Mouse (Mus musculus): ENCODE measurements around the gene Ptch2. TPM values are rescaled to one million over a fixed set of nuclear protein-coding genes. Genes with fewer than 3 reads are reported as not detected.
A peak's percentile ranks its signal among the peaks of the same experiment; 100 is the strongest.

Ptch2 gene
- total and polyA plus RNA-seq, 3 experiments = 0.38 TPM; not detected in 2

DNA sequence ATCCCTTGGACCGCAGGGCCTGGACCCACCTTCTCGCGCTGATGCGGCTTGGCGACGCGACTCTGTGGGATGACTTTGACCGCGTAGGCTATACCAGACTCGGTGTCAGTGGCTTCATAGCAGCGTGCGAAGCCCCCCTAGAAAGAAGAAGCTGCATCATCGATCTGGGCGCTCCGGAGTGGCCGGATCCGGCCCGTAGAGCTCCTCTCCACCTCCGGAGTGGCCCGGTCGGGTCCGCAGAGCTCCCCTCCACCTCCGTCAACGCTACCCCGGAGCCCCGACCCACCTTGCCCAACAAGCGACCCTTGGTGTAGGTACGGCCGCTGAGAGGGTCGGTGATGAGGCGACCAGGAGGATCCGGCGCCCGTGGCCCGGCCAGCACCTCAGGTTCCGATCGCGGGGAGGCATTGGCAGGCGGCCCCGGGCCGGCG, 37.5 kb downstream of the Ptch2 start:
- Histone ChIP-seq H3K4me1 (ENCODE audit: insufficient read depth, low read depth, low read length) (peaks cover 68% of the 10 kb centered on the region), H3K9me3 (replicated peaks) (no peaks in the 10 kb centered on the region), H3K36me3 (replicated peaks) (peaks cover 41% of the 10 kb centered on the region), H3K4me3 (ENCODE audit: low read depth, low read length) (peak overlapping the region; percentile 83), H3K27me3 (ENCODE audit: insufficient read depth, low read length) (peaks cover 11% of the 10 kb centered on the region; the same call in 1 of the 2 replicates)
- ATAC-seq (ENCODE audit: extremely low read depth, insufficient number of reproducible peaks, low FRiP score, poor library complexity, severe bottlenecking) = no peak
- no peak for TF ChIP-seq TAL1 (conservative IDR thresholded peaks at IDR 0.05; ENCODE audit: low read depth, low read length)
- TF ChIP-seq CTCF (IDR thresholded peaks at IDR 0.05; ENCODE audit: low read depth, low read length) = no peak
- no peak for TF ChIP-seq POLR2AphosphoS5 (IDR thresholded peaks at IDR 0.05; ENCODE audit: insufficient replicate concordance, low read depth, low read length)
- TF ChIP-seq GATA1 (IDR thresholded peaks at IDR 0.05; ENCODE audit: borderline replicate concordance, low read length) = no peak
- TF ChIP-seq GATA2 (IDR thresholded peaks at IDR 0.05; ENCODE audit: borderline replicate concordance, low read depth, low read length) = no peak
- DNase-seq (ENCODE audit: low spot score) = no peak

DNA sequence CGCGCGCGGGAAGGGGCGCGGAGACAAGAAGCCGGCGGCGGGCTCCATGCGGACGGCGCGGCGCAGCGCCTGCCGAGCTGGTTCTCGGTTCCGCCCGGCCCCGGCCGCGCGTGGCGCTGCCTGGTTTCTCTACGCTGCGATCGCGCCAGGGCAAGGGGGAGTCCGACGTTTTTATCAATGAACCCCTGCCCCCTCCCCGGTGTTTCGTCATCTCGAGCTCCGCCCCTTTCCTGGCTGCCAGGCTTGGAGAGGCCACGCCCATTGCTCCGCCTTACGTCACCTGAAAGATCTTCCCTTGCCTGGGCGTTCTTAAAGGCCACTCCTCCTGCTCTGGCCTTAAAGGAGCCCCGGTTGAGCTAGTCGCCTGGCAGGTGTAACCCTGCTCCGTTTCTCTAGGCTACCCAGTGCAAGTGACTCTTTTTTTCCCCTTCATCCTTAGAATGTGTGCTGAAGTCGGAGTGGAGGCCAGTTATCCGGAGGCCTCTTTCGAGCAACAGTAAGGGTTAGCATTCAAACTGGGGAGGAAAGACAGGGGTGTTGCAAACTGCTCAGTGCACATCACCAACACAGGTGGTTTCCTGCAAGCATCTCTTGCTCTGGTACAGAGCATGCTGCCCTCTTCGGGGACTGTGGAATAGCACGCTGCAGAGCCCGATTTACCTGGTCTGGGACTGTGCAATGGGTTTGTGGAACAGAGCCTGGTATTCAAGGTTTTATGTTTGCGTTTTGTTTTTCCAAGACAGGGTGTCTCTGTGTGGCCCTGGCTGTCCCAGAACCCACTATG, 38.1 kb downstream of the Ptch2 start, which contains the start of gene Plk3:
Gene Plk3 (minus strand): TSS at position 147 of the 784 bp plus-strand sequence.
- DNase-seq (ENCODE audit: low spot score) = peak; percentile 93
- H3K4me1 ChIP-seq (ENCODE audit: insufficient read depth, low read depth, low read length) = peaks cover 68% of the 10 kb centered on the region

GRCm38 (mm10) chr4:117134601-117134995, 38.7 kb downstream of the Ptch2 start:
- TF ChIP-seq GATA1 (IDR thresholded peaks at IDR 0.05; ENCODE audit: borderline replicate concordance, low read length) = no peak
- TF ChIP-seq CTCF (IDR thresholded peaks at IDR 0.05; ENCODE audit: low read depth, low read length) = no peak
- TF ChIP-seq TAL1 (conservative IDR thresholded peaks at IDR 0.05; ENCODE audit: low read depth, low read length) = no peak
- TF ChIP-seq POLR2AphosphoS5 (IDR thresholded peaks at IDR 0.05; ENCODE audit: insufficient replicate concordance, low read depth, low read length) = no peak
- no peak for TF ChIP-seq GATA2 (IDR thresholded peaks at IDR 0.05; ENCODE audit: borderline replicate concordance, low read depth, low read length)
- H3K4me3 ChIP-seq (ENCODE audit: low read depth, low read length) = no peak overlapping the region; the same call in 1 of the 2 replicates
- no peaks in the 10 kb centered on the region for H3K9me3 ChIP-seq (replicated peaks)
- H3K36me3 ChIP-seq (replicated peaks) = peaks cover 30% of the 10 kb centered on the region
- DNase-seq (ENCODE audit: low spot score) = no peak
- peaks cover 11% of the 10 kb centered on the region; the same call in 1 of the 2 replicates for H3K27me3 ChIP-seq (ENCODE audit: insufficient read depth, low read length)
- ATAC-seq (ENCODE audit: extremely low read depth, insufficient number of reproducible peaks, low FRiP score, poor library complexity, severe bottlenecking) = no peak
- peaks cover 71% of the 10 kb centered on the region for H3K4me1 ChIP-seq (ENCODE audit: insufficient read depth, low read depth, low read length)

More for the DNA sequence above, 38.1 kb downstream of the Ptch2 start, which contains the start of gene Plk3:
- H3K4me3 ChIP-seq (ENCODE audit: low read depth, low read length) = peak within 1 kb of the TSS; percentile 83
- ATAC-seq (ENCODE audit: extremely low read depth, insufficient number of reproducible peaks, low FRiP score, poor library complexity, severe bottlenecking) = peak; percentile 80
- peaks cover 35% of the 10 kb centered on the region for H3K36me3 ChIP-seq (replicated peaks)
- no peak for TF ChIP-seq TAL1 (conservative IDR thresholded peaks at IDR 0.05; ENCODE audit: low read depth, low read length)
- TF ChIP-seq GATA2 (IDR thresholded peaks at IDR 0.05; ENCODE audit: borderline replicate concordance, low read depth, low read length) = no peak
- no peaks in the 10 kb centered on the region for H3K9me3 ChIP-seq (replicated peaks)
- H3K27me3 ChIP-seq (ENCODE audit: insufficient read depth, low read length) = peaks cover 11% of the 10 kb centered on the region; the same call in 1 of the 2 replicates

DNA sequence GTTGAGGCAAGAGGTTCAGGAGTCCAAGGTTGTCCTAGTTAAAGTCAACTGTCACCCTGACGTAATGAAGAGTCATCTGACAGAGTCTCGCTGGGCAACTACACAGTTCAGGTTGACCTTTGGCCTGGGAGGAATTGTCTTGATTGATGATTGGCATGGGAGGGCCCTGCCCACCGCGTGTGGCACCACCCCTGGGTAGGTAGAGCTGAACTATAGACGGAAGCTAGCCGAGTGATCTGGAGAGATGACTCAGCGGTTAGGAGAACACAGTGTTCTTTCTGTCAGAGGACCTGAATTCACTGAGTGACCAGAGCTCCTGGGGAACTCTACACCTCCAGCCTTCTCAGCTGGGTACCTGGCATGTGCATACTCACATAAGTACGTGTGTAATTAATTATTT, 40.2 kb downstream of the Ptch2 start:
- TF ChIP-seq CTCF (IDR thresholded peaks at IDR 0.05; ENCODE audit: low read depth, low read length) (no peak), TAL1 (conservative IDR thresholded peaks at IDR 0.05; ENCODE audit: low read depth, low read length) (no peak), GATA1 (IDR thresholded peaks at IDR 0.05; ENCODE audit: borderline replicate concordance, low read length) (no peak), POLR2AphosphoS5 (IDR thresholded peaks at IDR 0.05; ENCODE audit: insufficient replicate concordance, low read depth, low read length) (no peak), GATA2 (IDR thresholded peaks at IDR 0.05; ENCODE audit: borderline replicate concordance, low read depth, low read length) (no peak)
- ATAC-seq (ENCODE audit: extremely low read depth, insufficient number of reproducible peaks, low FRiP score, poor library complexity, severe bottlenecking) (peak; percentile 68), DNase-seq (ENCODE audit: low spot score) (peak; percentile 66)
- Histone ChIP-seq H3K36me3 (replicated peaks) (peaks cover 15% of the 10 kb centered on the region), H3K4me1 (ENCODE audit: insufficient read depth, low read depth, low read length) (peaks cover 71% of the 10 kb centered on the region), H3K4me3 (ENCODE audit: low read depth, low read length) (peak overlapping the region; percentile 7; the same call in 1 of the 2 replicates), H3K27me3 (ENCODE audit: insufficient read depth, low read length) (peaks cover 13% of the 10 kb centered on the region; the same call in 1 of the 2 replicates), H3K9me3 (replicated peaks) (no peaks in the 10 kb centered on the region)

DNA sequence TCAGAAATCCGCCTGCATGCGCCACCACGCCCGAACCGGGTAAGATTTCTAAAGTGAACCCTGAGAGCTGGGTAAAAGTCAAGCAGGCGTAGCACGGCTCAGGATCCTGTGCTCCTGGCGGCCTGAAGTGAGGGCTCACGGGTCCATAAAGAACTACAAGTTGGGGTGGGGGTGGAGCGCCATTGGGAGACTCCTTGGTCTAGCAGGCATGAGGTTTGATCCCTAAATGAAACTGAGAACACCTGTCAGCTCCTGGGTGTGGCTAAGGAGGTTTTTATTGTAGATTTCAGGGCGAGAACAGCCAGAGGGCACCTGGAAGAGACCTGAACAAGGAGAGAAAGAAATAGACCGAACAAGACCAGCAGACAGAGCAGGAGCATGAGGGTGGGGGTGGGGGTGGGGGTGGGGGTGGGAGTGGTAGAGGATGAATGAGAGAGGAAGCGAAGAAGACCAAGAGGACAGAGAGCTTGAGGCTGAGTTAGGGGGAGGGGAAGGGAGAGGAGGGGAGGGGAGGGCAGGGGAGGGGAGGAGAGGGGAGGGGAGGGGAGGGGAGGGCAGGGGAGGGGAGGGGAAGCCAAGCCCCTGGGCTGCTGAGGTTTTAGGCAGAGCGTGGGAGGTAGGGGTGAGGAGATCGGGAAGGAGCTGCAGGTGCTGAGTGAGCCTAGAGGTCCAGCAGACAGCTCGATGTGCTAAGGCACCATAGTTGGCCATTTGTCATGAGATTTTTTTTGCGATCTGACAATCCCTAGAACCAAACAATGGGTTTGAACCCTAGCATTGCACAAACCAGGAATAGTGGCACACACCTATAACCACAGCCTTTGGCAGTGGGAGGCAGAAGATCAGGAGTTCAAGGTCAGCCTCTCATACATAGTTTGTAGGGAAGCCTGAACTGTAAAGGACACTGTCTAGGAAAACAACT, 42.7 kb downstream of the Ptch2 start:
- TF ChIP-seq GATA1 (IDR thresholded peaks at IDR 0.05; ENCODE audit: borderline replicate concordance, low read length) = no peak
- TF ChIP-seq GATA2 (IDR thresholded peaks at IDR 0.05; ENCODE audit: borderline replicate concordance, low read depth, low read length) = no peak
- no peak for TF ChIP-seq CTCF (IDR thresholded peaks at IDR 0.05; ENCODE audit: low read depth, low read length)
- no peak for TF ChIP-seq TAL1 (conservative IDR thresholded peaks at IDR 0.05; ENCODE audit: low read depth, low read length)
- TF ChIP-seq POLR2AphosphoS5 (IDR thresholded peaks at IDR 0.05; ENCODE audit: insufficient replicate concordance, low read depth, low read length) = no peak
- no peaks in the 10 kb centered on the region for H3K9me3 ChIP-seq (replicated peaks)
- peaks cover 54% of the 10 kb centered on the region for H3K4me1 ChIP-seq (ENCODE audit: insufficient read depth, low read depth, low read length)
- peaks cover 18% of the 10 kb centered on the region for H3K27me3 ChIP-seq (ENCODE audit: insufficient read depth, low read length)
- ATAC-seq (ENCODE audit: extremely low read depth, insufficient number of reproducible peaks, low FRiP score, poor library complexity, severe bottlenecking) (no peak), DNase-seq (ENCODE audit: low spot score) (no peak)
- H3K4me3 ChIP-seq (ENCODE audit: low read depth, low read length) = peak overlapping the region; percentile 37; the same call in 1 of the 2 replicates
- H3K36me3 ChIP-seq (replicated peaks) = no peaks in the 10 kb centered on the region

Measured in G1E (cell line).